Mouse (Mus musculus) kidney, embryonic 15.5 days (tissue): Measurements from ENCODE around the gene Chrd. TPM values are rescaled to one million over a fixed set of nuclear protein-coding genes. Genes with fewer than 3 reads are reported as not detected.

ENCODE experiments used
- ATAC-seq: fragments of 200-750 bp; cut with Nextera tagmentation; replicated peaks from 2 replicates; pipeline ENCODE4 v1.8.0; 2017; ENCODE audit warnings: moderate TSS enrichment; ENCODE audit not compliant: low FRiP score
- H3K27ac ChIP-seq: fragments of 300-500 bp; sonication (generic); 2 replicates; pipeline ENCODE4 v1.5.1; 2015; ENCODE audit warnings: mild to moderate bottlenecking, inconsistent platforms
- H3K27me3 ChIP-seq: fragments of 300-500 bp; sonication (generic); 2 replicates; pipeline ENCODE4 v1.6.1; 2015; ENCODE audit warnings: inconsistent platforms
- H3K36me3 ChIP-seq: fragments of 300-500 bp; sonication (generic); 2 replicates; pipeline ENCODE4 v1.6.1; 2015; ENCODE audit warnings: inconsistent platforms
- H3K4me1 ChIP-seq: fragments of 300-500 bp; sonication (generic); 2 replicates; pipeline ENCODE4 v1.6.1; 2015; ENCODE audit warnings: inconsistent platforms
- H3K4me2 ChIP-seq: fragments of 300-500 bp; sonication (generic); 2 replicates; pipeline ENCODE4 v1.6.1; 2015; ENCODE audit warnings: moderate library complexity, mild to moderate bottlenecking, inconsistent platforms
- H3K4me3 ChIP-seq: fragments of 300-500 bp; sonication (generic); replicated peaks from 2 replicates; pipeline ENCODE4 v1.5.1; 2015; ENCODE audit warnings: mild to moderate bottlenecking, inconsistent platforms
- H3K9ac ChIP-seq: fragments of 300-500 bp; sonication (generic); 2 replicates; pipeline ENCODE4 v1.6.1; 2015; ENCODE audit warnings: mild to moderate bottlenecking, inconsistent platforms
- H3K9me3 ChIP-seq: fragments of 300-500 bp; sonication (generic); replicated peaks from 2 replicates; pipeline ENCODE4 v1.6.1; 2016; ENCODE audit warnings: inconsistent platforms
- WGBS: fragments of 180-500 bp; shearing (Covaris S2); methylation state at CpG from one replicate; pipeline ENCODE4 v1.1.7; 2015; ENCODE audit warnings: mixed read lengths; 5-methylcytosine and 5-hydroxymethylcytosine counted together
- polyA plus RNA-seq: library from polyadenylated mRNA; unstranded; fragments of >200 nt; fragmentation: Nextera tagmentation; extraction: Ambion mirVana; gene quantifications from 2 replicates; pipeline ENCODE4 v1.2.1, GENCODE M21; 2015

Gene Chrd
- polyA plus RNA-seq, 1 experiment from 2014 or later = 7.4 TPM

DNA sequence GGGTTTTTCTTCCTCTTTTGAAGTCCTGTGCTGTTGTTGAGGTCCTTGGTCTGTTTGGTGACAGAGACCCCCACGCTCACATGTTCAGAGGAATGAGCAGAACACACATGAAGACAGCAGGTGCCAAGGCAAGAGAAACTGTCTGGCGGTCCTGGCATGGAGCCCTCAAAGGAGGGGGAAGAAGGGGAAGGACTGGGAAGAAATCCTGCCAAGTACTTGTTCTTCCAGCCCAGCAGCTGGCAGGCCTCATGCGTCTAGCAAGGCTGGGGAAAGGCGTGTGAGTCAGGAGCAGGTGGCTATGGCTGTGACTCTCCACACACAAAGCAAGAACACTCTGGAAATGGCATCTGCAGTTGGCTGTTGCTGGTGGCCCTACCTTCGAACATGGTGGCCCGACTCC, 13.7 kb downstream of the Chrd start:
- ATAC-seq = no peak
- Histone ChIP-seq H3K9me3 (no peaks in the 10 kb centered on the region), H3K9ac (no peak overlapping the region), H3K27ac (no peak overlapping the region), H3K36me3 (no peaks in the 10 kb centered on the region), H3K4me2 (no peak overlapping the region), H3K4me3 (no peak overlapping the region), H3K4me1 (no peaks in the 10 kb centered on the region), H3K27me3 (no peaks in the 10 kb centered on the region)
- 68% methylated on average over 6 of the region's 6 CpGs for WGBS

DNA sequence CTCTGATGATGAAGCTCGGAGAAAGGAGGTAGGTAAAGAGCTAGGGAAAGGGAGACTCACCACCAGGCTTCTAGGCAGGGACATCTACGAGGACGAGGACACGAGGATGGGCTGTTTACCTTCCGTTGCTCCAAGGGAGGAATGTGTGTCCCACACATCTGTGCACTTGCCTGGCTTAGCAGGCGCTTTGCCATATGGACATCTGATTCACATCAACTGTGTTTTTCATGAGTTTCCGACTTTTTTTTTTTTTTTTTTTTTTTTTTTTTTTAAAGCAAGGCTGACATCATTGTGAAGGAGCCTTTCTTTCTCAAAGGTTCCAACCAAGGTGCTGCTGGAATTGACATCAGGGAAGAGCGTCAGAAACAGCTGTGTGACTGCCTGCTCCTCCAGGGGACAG, 17.6 kb downstream of the Chrd start:
- H3K36me3 ChIP-seq = no peaks in the 10 kb centered on the region
- ATAC-seq = no peak

DNA sequence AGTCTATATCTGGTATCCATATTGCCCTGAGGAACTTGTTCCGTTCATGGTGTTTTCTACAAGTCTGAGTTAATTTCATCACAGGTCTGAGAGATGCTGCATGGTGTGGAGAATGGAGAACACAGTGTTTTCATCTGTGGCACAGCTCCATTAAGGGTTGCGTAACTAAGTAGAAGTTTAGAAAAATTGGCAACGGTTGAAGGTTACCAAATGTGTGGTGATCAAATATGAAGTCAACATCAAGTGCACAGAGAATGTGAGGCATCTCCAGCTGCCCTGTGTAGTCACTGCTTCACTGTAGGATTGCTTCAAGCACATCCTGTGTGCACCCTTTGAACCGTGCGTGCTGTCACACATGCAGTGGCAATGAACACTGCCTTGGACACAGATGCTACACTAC, 23.1 kb downstream of the Chrd start:
- H3K9ac ChIP-seq = no peak overlapping the region
- WGBS = 94% methylated on average over 5 of the region's 5 CpGs
- no peaks in the 10 kb centered on the region for H3K4me1 ChIP-seq
- H3K4me2 ChIP-seq = no peak overlapping the region
- H3K4me3 ChIP-seq = no peak overlapping the region
- no peaks in the 10 kb centered on the region for H3K36me3 ChIP-seq
- H3K27me3 ChIP-seq = no peaks in the 10 kb centered on the region
- ATAC-seq = no peak
- H3K27ac ChIP-seq = no peak overlapping the region
- no peaks in the 10 kb centered on the region for H3K9me3 ChIP-seq

More for the DNA sequence above, 17.6 kb downstream of the Chrd start:
- no peak overlapping the region for H3K9ac ChIP-seq
- H3K9me3 ChIP-seq = no peaks in the 10 kb centered on the region
- no peak overlapping the region for H3K4me2 ChIP-seq
- no peaks in the 10 kb centered on the region for H3K4me1 ChIP-seq
- no peak overlapping the region for H3K27ac ChIP-seq
- H3K27me3 ChIP-seq = no peaks in the 10 kb centered on the region
- H3K4me3 ChIP-seq = no peak overlapping the region
- WGBS = 52% methylated on average over 8 of the region's 8 CpGs

DNA sequence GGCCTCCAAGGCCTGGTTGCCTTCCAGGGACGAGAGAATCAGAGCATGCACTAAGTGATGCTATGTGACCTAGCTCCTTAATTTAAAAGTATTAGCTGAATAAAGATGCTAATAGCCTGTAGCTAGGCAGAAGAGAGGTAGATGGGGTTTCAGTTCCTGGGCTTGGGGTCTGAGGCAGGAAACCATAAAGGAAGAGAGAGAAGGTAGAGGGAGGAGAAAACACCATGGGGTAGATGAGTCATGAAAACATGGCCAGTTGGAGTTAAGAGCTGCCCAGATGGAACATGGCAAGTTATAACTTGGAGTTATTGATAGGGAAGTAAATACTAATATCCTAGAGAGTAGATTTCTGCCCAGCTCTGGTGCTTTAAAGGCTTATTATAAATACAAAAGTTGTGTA, 24.5 kb downstream of the Chrd start:
- no peaks in the 10 kb centered on the region for H3K4me1 ChIP-seq
- no peak overlapping the region for H3K9ac ChIP-seq
- no peaks in the 10 kb centered on the region for H3K36me3 ChIP-seq
- H3K27ac ChIP-seq = no peak overlapping the region
- no peaks in the 10 kb centered on the region for H3K27me3 ChIP-seq
- 79% methylated on average over 1 of the region's 1 CpGs for WGBS
- no peak overlapping the region for H3K4me2 ChIP-seq
- no peak for ATAC-seq
- H3K4me3 ChIP-seq = no peak overlapping the region
- H3K9me3 ChIP-seq = no peaks in the 10 kb centered on the region

DNA sequence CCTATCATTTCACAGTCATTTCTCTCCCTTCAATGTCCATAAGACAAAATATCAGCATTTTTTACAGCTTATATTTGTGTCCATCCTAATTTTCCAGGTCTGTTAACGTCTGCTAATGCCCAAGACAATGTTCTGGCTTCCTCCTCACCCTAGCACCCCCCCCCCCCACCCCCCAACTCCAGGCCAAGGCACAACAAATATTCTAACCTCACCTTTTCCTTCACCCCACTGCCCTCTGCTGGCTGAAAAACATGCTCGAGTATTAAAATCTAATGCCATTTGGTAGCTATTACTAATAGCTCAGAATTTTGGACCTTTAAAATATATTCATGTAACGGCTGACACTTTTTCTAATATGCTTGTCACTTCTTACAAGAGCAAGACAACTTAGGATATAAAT, 28.8 kb downstream of the Chrd start:
- WGBS = 9% methylated on average over 3 of the region's 3 CpGs
- no peaks in the 10 kb centered on the region for H3K4me1 ChIP-seq
- no peak overlapping the region for H3K9ac ChIP-seq
- no peak overlapping the region for H3K4me2 ChIP-seq
- no peak overlapping the region for H3K4me3 ChIP-seq
- H3K9me3 ChIP-seq = no peaks in the 10 kb centered on the region
- H3K36me3 ChIP-seq = no peaks in the 10 kb centered on the region
- no peak for ATAC-seq
- H3K27ac ChIP-seq = no peak overlapping the region
- no peaks in the 10 kb centered on the region for H3K27me3 ChIP-seq

DNA sequence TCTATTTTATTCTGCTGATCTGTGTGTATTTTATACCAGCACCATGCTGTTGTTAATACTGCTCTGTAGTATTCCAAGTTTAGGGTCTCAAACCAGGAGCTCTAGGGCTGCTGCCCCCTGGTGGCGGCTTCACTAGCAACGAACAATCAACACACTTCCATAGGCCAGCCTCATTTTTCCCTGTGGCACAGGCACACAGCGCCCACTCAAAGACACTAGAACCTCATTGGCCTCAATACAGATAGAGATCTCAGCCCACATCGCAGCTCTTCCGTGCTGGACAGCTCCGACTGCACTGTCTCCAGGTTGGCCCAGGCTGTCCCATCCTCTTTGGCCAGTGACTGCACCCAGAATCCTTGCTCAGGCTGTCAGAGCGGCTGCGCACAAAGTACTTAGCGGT, 32.3 kb downstream of the Chrd start:
- Histone ChIP-seq H3K4me1 (no peaks in the 10 kb centered on the region), H3K9ac (no peak overlapping the region), H3K9me3 (no peaks in the 10 kb centered on the region), H3K27me3 (no peaks in the 10 kb centered on the region), H3K36me3 (no peaks in the 10 kb centered on the region), H3K4me3 (no peak overlapping the region), H3K27ac (no peak overlapping the region), H3K4me2 (no peak overlapping the region)
- no peak for ATAC-seq
- 47% methylated on average over 9 of the region's 9 CpGs for WGBS

DNA sequence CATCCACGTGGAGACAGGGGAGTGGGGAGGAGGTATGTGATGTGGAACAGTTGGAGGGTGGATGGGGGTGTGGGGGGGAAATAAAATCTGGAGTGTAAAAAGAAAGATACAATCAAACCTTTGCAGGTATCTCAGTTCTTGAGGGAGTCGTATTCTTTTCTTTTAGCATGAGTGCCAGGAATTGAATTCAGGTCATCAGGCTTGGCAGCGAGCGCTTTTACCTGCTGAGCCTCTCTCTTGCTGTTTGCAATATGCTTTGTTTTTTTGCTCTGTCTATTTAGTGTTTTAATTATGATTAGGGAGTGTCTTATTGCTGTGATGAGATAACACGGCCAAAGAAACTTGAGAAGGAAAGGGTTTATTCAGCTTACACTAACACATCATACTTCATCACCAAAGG, 42.1 kb downstream of the Chrd start:
- Histone ChIP-seq H3K4me1 (no peaks in the 10 kb centered on the region), H3K36me3 (no peaks in the 10 kb centered on the region), H3K9ac (no peak overlapping the region), H3K4me3 (no peak overlapping the region), H3K27me3 (no peaks in the 10 kb centered on the region), H3K4me2 (no peak overlapping the region), H3K9me3 (no peaks in the 10 kb centered on the region), H3K27ac (no peak overlapping the region)
- WGBS = 72% methylated on average over 5 of the region's 5 CpGs
- no peak for ATAC-seq

DNA sequence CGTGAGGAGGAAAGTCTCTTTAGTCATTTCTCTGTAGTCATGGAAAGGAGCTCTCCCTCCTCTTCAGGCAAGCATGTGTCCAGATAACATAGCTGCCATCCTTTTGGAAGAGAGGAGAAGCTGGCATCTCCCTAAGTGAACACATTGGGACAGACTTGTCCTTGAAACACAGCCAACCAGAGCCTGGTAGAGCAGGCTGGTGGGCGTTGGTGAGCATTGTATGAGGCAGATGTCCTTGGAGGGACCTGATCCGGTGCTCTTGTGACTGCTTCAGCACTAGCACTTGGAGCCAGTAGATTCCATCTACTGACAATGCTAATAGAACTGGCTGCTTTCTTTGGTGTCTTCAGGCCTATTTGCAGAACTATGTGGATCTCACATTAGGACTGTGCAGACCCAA, 46.9 kb downstream of the Chrd start:
- no peak overlapping the region for H3K4me2 ChIP-seq
- no peaks in the 10 kb centered on the region for H3K4me1 ChIP-seq
- H3K9ac ChIP-seq = no peak overlapping the region
- no peaks in the 10 kb centered on the region for H3K27me3 ChIP-seq
- H3K9me3 ChIP-seq = no peaks in the 10 kb centered on the region
- 84% methylated on average over 3 of the region's 3 CpGs for WGBS
- no peak for ATAC-seq
- H3K27ac ChIP-seq = no peak overlapping the region
- no peak overlapping the region for H3K4me3 ChIP-seq
- no peaks in the 10 kb centered on the region for H3K36me3 ChIP-seq

DNA sequence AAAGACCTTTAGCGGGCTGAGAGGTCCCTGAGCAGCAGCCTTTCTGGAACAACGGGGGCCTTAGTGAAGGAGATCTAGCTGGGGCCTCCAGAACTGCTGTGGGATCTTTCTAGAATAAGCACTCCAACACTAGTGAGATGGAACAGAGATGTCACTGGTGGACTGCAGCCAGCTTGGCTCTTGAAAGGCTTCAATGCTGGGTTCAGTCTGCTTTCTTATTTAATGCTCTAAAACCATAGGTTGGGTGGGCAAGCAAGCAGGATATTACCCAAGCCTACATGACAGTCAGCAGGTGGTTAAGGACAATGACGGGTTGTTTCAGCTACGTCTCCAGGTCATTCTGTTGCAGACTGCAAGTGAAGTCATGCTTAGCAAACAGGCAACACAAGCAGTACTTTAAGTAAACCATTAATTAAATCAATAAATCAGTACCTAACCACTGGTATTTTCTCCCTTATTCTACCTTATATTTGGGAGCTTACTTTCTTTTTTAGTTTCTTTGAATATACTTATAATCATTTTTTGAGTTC, 48.2 kb downstream of the Chrd start:
- no peak for ATAC-seq
- H3K36me3 ChIP-seq = no peaks in the 10 kb centered on the region
- WGBS = 55% methylated on average over 4 of the region's 4 CpGs
- no peak overlapping the region for H3K27ac ChIP-seq
- no peaks in the 10 kb centered on the region for H3K27me3 ChIP-seq
- no peaks in the 10 kb centered on the region for H3K9me3 ChIP-seq
- no peak overlapping the region for H3K4me3 ChIP-seq
- no peaks in the 10 kb centered on the region for H3K4me1 ChIP-seq
- no peak overlapping the region for H3K9ac ChIP-seq
- H3K4me2 ChIP-seq = no peak overlapping the region

DNA sequence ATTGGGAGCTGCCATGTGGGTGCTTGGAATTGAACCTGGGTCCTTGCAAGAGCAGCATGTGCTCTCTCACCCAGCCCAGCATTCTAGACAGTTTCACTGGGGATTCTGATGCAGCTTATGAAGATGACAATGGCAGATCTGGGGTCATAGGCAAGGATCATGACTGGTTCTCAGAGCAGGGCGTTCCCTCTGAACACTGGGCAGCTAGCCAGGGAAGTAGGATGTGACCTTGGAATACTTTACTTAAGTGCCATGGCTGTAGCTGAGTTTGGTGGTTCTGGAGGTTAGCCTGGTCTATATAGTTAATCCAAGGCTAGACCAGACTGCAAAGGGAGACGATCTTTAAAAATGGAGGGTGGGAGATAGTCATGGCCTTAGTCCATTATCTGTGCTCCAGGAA, 51.0 kb downstream of the Chrd start:
- H3K27me3 ChIP-seq = no peaks in the 10 kb centered on the region
- 81% methylated on average over 2 of the region's 2 CpGs for WGBS

DNA sequence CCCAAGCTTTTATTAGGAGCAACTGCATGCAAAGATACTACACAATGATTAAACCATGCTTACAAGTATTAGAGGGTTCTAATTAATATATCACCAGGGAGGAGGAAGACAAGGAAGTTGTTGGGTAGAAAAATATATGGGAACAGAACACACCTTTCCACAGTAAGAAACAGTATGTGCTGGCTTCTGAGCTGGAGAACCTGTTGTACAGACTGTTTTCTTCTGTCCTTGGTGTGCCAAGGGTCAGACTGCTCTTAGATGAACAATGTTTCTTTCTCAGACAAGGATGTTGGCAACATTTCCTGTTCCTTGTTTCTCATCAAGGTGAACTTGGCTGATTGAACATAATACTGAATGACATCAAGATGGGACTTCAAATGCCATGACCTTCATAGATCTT, 51.8 kb downstream of the Chrd start:
- Histone ChIP-seq H3K27me3 (no peaks in the 10 kb centered on the region), H3K4me3 (no peak overlapping the region), H3K27ac (no peak overlapping the region), H3K9ac (no peak overlapping the region), H3K36me3 (no peaks in the 10 kb centered on the region), H3K9me3 (no peaks in the 10 kb centered on the region), H3K4me2 (no peak overlapping the region), H3K4me1 (no peaks in the 10 kb centered on the region)
- no peak for ATAC-seq

More for the DNA sequence above, 51.0 kb downstream of the Chrd start:
- Histone ChIP-seq H3K36me3 (no peaks in the 10 kb centered on the region), H3K4me1 (no peaks in the 10 kb centered on the region), H3K4me3 (no peak overlapping the region), H3K9ac (no peak overlapping the region), H3K9me3 (no peaks in the 10 kb centered on the region), H3K4me2 (no peak overlapping the region), H3K27ac (no peak overlapping the region)
- ATAC-seq = no peak

DNA sequence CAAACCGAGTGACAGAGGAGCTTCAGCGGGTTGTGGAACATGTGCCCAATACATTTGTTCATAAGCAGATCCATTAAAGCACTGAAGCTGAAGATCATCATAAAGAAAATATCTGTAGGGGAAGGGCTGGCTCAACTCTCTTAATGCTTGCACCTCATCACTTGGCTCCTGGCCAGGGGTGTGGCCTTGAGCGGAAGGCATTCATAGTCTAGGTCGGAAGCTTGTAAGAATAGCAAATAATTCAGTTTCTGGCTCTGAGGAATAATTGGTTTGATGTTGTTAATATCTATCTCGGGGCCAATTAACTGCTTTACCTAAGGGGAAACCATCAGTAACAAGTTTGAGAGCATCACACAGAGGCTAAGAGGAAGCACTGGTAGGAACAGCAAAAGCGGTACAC, 53.6 kb downstream of the Chrd start:
- H3K4me1 ChIP-seq = no peaks in the 10 kb centered on the region
- H3K9me3 ChIP-seq = no peaks in the 10 kb centered on the region
- H3K4me2 ChIP-seq = no peak overlapping the region
- H3K27me3 ChIP-seq = no peaks in the 10 kb centered on the region
- ATAC-seq = no peak
- 80% methylated on average over 6 of the region's 6 CpGs for WGBS
- H3K4me3 ChIP-seq = no peak overlapping the region
- H3K36me3 ChIP-seq = no peaks in the 10 kb centered on the region
- H3K9ac ChIP-seq = no peak overlapping the region
- no peak overlapping the region for H3K27ac ChIP-seq

DNA sequence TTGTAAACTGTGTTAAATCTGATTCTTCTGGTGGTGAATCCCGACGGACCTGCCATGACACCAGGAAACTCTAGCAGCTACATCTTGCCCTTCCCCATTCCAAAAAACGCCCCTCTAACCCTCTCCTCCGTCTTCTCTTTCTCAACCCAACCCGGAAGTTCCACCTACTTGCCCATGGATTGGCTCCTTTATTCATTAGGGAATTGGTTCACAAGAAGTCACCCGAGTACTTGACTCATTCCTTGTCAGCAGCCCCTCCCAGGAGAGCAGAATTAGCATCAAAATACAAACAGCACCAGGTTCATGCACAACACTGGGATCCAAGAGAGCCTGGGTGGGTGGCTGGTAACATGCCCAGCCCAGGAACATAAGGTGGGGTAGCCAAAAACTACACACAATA, 58.9 kb downstream of the Chrd start:
- no peaks in the 10 kb centered on the region for H3K4me1 ChIP-seq
- H3K9me3 ChIP-seq = no peaks in the 10 kb centered on the region
- 71% methylated on average over 6 of the region's 6 CpGs for WGBS
- no peak overlapping the region for H3K4me2 ChIP-seq
- H3K36me3 ChIP-seq = no peaks in the 10 kb centered on the region
- ATAC-seq = no peak
- no peaks in the 10 kb centered on the region for H3K27me3 ChIP-seq
- H3K9ac ChIP-seq = no peak overlapping the region
- H3K4me3 ChIP-seq = no peak overlapping the region
- H3K27ac ChIP-seq = no peak overlapping the region
